Mouse (Mus musculus): ENCODE data around the gene Rad9a.

Gene Rad9a

DNA sequence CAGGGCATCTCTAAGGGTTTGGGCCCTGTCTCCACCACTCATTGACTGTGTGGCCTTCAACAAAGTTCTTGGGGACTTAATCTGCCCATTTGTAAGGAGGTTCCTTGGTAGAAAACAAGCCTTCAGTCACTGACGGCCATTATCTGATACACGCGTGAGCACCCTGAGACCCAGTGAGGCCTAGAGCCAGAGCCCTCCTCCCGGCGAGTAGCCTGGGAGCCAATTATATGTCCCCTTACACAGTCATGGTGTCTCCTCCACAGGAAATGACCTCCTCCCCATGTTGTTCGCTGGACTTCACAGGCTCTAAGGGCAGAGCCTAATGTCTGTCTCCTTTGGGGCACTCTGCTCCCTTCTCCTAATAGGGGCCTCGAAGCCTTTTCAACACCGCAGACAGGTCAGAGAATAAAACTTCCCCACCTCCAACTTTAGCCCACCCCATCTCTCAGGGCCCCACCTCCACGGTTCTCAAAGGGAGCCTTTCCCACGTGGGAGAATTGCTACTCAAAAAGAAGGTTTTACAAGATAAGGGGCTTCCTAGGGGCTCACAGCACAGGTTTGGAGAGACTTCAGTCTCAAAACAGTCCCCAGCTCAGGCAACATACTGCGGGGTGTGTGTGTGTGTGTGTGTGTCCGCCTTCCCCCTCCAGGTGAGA lies 55.0 kb downstream of the Rad9a start:
- no peak for DNase-seq (ENCODE audit: low spot score in 2 of 2)

DNA sequence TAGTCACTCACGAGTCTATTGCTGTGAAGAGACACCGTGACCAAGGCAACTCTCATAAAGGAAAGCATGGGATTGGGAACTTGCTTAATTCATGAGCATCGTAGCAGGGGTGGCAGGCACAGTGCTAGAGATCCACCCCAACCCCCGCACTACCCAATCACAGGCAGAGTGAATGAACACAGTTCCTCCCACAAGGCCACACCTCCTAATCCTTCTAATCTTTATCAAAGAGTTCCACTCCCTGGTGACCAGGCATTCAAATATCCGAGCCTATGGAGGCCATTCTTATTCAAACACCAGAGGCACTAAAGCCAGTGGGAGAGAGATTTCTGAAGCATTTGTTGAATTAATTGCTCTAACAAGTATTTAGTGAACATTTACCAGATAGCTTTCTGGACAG lies 55.5 kb downstream of the Rad9a start:
- DNase-seq (ENCODE audit: low spot score in 2 of 2): no peak

Data from frontal cortex, postnatal 25 days (tissue).